ENCODE assay signal across 22 mouse cellular contexts in genomic region chr14:79557796-79558195, GRCm38 (mm10). TPM values are rescaled to one million over a fixed set of nuclear protein-coding genes. Genes with fewer than 3 reads are reported as not detected.
DNase-seq lines count a peak whose midpoint lies in the region; ATAC-seq and TF ChIP-seq lines count a peak whose summit lies in the region.
"Had no signal": no experiment of that assay in that cellular context is flagged by ENCODE, and none has a peak within 500 bp of the region (broad histone marks: within the 10 kb centered on the region; RNA-seq: fewer than 3 reads in every experiment).

No protein-coding gene starts in this region.

- peaks cover 11% of the 10 kb centered on the region for H3K36me3 ChIP-seq in liver, adult 2 months (ENCODE audit: control insufficient read depth, insufficient read depth, low read length)
- H3K36me3 ChIP-seq in liver, embryonic 12.5 days, result peaks cover 48% of the 10 kb centered on the region
- peaks cover 15% of the 10 kb centered on the region for H3K36me3 ChIP-seq in small intestine, adult 2 months (ENCODE audit: control insufficient read depth, insufficient read depth, low read length)
- H3K36me3 ChIP-seq in midbrain, embryonic 10.5 days, result peaks cover 7% of the 10 kb centered on the region; the same call in 1 of the 2 replicates
- H3K36me3 ChIP-seq: forebrain, embryonic 15.5 days; midbrain, embryonic 15.5 days had no signal

- H3K9me3 ChIP-seq in liver, embryonic 12.5 days (replicated peaks), result no peaks in the 10 kb centered on the region
- H3K9me3 ChIP-seq in midbrain, embryonic 10.5 days (replicated peaks), result no peaks in the 10 kb centered on the region
- H3K9me3 ChIP-seq: forebrain, embryonic 15.5 days; hindbrain, embryonic 10.5 days; megakaryocyte, embryonic 14.5 days; midbrain, embryonic 15.5 days had no signal

- H3K4me1 ChIP-seq in liver, adult 2 months (ENCODE audit: control insufficient read depth, insufficient read depth, low read length), result peaks cover 6% of the 10 kb centered on the region; the same call in 1 of the 2 replicates
- peaks cover 10% of the 10 kb centered on the region; the same call in 1 of the 2 replicates for H3K4me1 ChIP-seq in liver, embryonic 12.5 days
- peaks cover 16% of the 10 kb centered on the region for H3K4me1 ChIP-seq in small intestine, adult 2 months (ENCODE audit: control insufficient read depth, insufficient read depth, insufficient read length, low read length)
- H3K4me1 ChIP-seq in midbrain, embryonic 10.5 days, result no peaks in the 10 kb centered on the region
- H3K4me1 ChIP-seq: forebrain, embryonic 15.5 days; hindbrain, embryonic 10.5 days; midbrain, embryonic 15.5 days had no signal

- H3K27ac ChIP-seq in liver, adult 2 months (replicated peaks; ENCODE audit: insufficient read depth, low read depth, low read length), result no peak overlapping the region
- H3K27ac ChIP-seq in liver, embryonic 12.5 days, result no peak overlapping the region
- H3K27ac ChIP-seq in small intestine, adult 2 months (ENCODE audit: insufficient read depth, low read depth, low read length), result peak overlapping the region; percentile 40
- H3K27ac ChIP-seq in midbrain, embryonic 10.5 days (replicated peaks), result no peak overlapping the region
- H3K27ac ChIP-seq: forebrain, embryonic 15.5 days; hindbrain, embryonic 10.5 days; hindbrain, postnatal 0 days; midbrain, embryonic 15.5 days had no signal

- no peaks in the 10 kb centered on the region for H3K27me3 ChIP-seq in liver, adult 2 months (ENCODE audit: control insufficient read depth, insufficient read depth, low read length)
- H3K27me3 ChIP-seq in liver, embryonic 12.5 days (replicated peaks), result no peaks in the 10 kb centered on the region
- H3K27me3 ChIP-seq in small intestine, adult 2 months (ENCODE audit: control insufficient read depth, insufficient read depth, low read length), result no peaks in the 10 kb centered on the region
- no peaks in the 10 kb centered on the region for H3K27me3 ChIP-seq in midbrain, embryonic 10.5 days (ENCODE audit: low read depth, poor library complexity, severe bottlenecking)
- H3K27me3 ChIP-seq: forebrain, embryonic 15.5 days; megakaryocyte, embryonic 14.5 days; midbrain, embryonic 15.5 days had no signal

- no peak overlapping the region for H3K4me2 ChIP-seq in liver, embryonic 12.5 days
- H3K4me2 ChIP-seq: forebrain, embryonic 15.5 days; midbrain, embryonic 15.5 days had no signal

- no peak overlapping the region for H3K9ac ChIP-seq in liver, adult 2 months (ENCODE audit: low read depth, low read length)
- no peak overlapping the region for H3K9ac ChIP-seq in liver, embryonic 12.5 days
- H3K9ac ChIP-seq: forebrain, embryonic 15.5 days; midbrain, embryonic 15.5 days had no signal

- intact Hi-C loops in left cerebral cortex, postnatal 10 days (cut with DNase I), result no loop called here

- WGBS in liver, adult 2 months, result 26% methylated on average over 1 of the region's 1 CpGs
- WGBS in liver, embryonic 12.5 days (ENCODE audit: insufficient replicate concordance), result 90% methylated on average over 1 of the region's 1 CpGs
- WGBS in small intestine, adult 2 months, result 47% methylated on average over 1 of the region's 1 CpGs
- 91% methylated on average over 1 of the region's 1 CpGs for WGBS in midbrain, embryonic 10.5 days

- TF ChIP-seq POLR2A in liver, adult 2 months (IDR thresholded peaks at IDR 0.05; ENCODE audit: extremely low read depth, insufficient read depth, low read length), result no peak
- no peak for TF ChIP-seq POLR2A in small intestine, adult 2 months (IDR thresholded peaks at IDR 0.05; ENCODE audit: low read depth, low read length)

- no peak for ATAC-seq in liver, embryonic 12.5 days
- ATAC-seq: forebrain, embryonic 15.5 days; hindbrain, postnatal 0 days; midbrain, embryonic 15.5 days had no signal

- no peak overlapping the region for H3K4me3 ChIP-seq in liver, adult 2 months (ENCODE audit: insufficient read depth, low read depth, low read length)
- no peak overlapping the region for H3K4me3 ChIP-seq in liver, embryonic 12.5 days
- no peak overlapping the region for H3K4me3 ChIP-seq in small intestine, adult 2 months (ENCODE audit: low read depth, low read length)
- no peak overlapping the region for H3K4me3 ChIP-seq in midbrain, embryonic 10.5 days
- H3K4me3 ChIP-seq: forebrain, embryonic 15.5 days; hindbrain, embryonic 10.5 days; megakaryocyte, embryonic 14.5 days; midbrain, embryonic 15.5 days had no signal

- H3K79me2 ChIP-seq in liver, adult 2 months (ENCODE audit: control insufficient read depth, insufficient read depth, low read length), result peaks cover 32% of the 10 kb centered on the region

- TF ChIP-seq CTCF in liver, adult 2 months (IDR thresholded peaks at IDR 0.05; ENCODE audit: low read depth, low read length), result no peak
- TF ChIP-seq CTCF in small intestine, adult 2 months (IDR thresholded peaks at IDR 0.05; ENCODE audit: extremely low read depth, insufficient read length, insufficient replicate concordance, low read depth, low read length), result no peak

- peak; percentile 22 for DNase-seq in liver, adult 2 months (ENCODE audit: extremely low read depth, low read depth, low spot score)
- peak; percentile 73 for DNase-seq in A20 (ENCODE audit: low read depth, low spot score)
- DNase-seq in induced T-regulatory cell, adult 2 months (ENCODE audit: low read depth), result peak; percentile 79
- DNase-seq in left cerebral cortex, postnatal 10 days (ENCODE audit: extremely low spot score in 1 of 2, low spot score in 2 of 2), result no peak
- DNase-seq in cerebellum, postnatal 4 days (ENCODE audit: low spot score in 2 of 2), result no peak
- DNase-seq in midbrain, embryonic 10.5 days (ENCODE audit: low spot score), result no peak
- DNase-seq: adrenal gland, adult 8-10 months; cerebellum, adult 11 months; cerebellum, postnatal 14 days; embryo, embryonic 11 days; gastrocnemius, postnatal 25 days; kidney, postnatal 4 days; layer of hippocampus, adult 9-11 months; right cerebral cortex, postnatal 25 days; thymus, postnatal 36 days had no signal

RNA-seq across cellular contexts. Expression of gene Sugt1, which starts 29.7 kb away (rescaled TPM):
- 25.6 and 30.0 TPM in 2 replicates for total RNA-seq in liver, adult 2 months (2014; rRNA removed)
- polyA plus RNA-seq in liver, adult 2 months (2012; rRNA removed), result 3.3 and 3.4 TPM in 2 replicates
- polyA plus RNA-seq in liver, embryonic 12.5 days (2016; fragmentation: Nextera tagmentation; extraction: Ambion mirVana), result 57.7 and 63.2 TPM in 2 replicates
- polyA plus RNA-seq in small intestine, adult 2 months (2012; rRNA removed), result 1.2 and 1.7 TPM in 2 replicates
- 10 to 100 TPM; 77.9 to 92.8 TPM for total RNA-seq in left cerebral cortex, postnatal 10 days (2021)
- 146 and 161 TPM in 2 replicates for polyA plus RNA-seq in midbrain, embryonic 10.5 days (2016; fragmentation: Nextera tagmentation; extraction: Ambion mirVana)

Comparison
In these comparisons a context has a peak if more than half of its experiments do, and no peak if none do; other contexts are left out.
1. RNA of gene Sugt1, which starts 29.7 kb away (polyA plus RNA-seq): 146 to 161 TPM in midbrain, embryonic 10.5 days and 57.7 to 63.2 TPM in liver, embryonic 12.5 days; 3.3 to 3.4 TPM in liver, adult 2 months and 1.2 to 1.7 TPM in small intestine, adult 2 months; every median in the first group is over 10 times any median in the second.
2. DNase-seq: peak in liver, adult 2 months (single experiment), A20 (single experiment) and induced T-regulatory cell, adult 2 months (single experiment); none in left cerebral cortex, postnatal 10 days (0 of 2), cerebellum, postnatal 4 days (0 of 2) and midbrain, embryonic 10.5 days (single experiment).